Mouse (Mus musculus) MEL (cell line): ENCODE measurements around the gene Olfr992. TPM values are rescaled to one million over a fixed set of nuclear protein-coding genes. Genes with fewer than 3 reads are reported as not detected.

Experiments
- DNase-seq: peaks from one replicate; pipeline ENCODE4 v3.0.0; 2011; ENCODE audit warnings: low read depth, low spot score
- H3K27ac ChIP-seq: 2 replicates; pipeline ENCODE4 v1.5.1; 2012; ENCODE audit warnings: low read depth, mild to moderate bottlenecking, control low read depth, low read length, moderate library complexity; ENCODE audit not compliant: control insufficient read depth
- H3K27me3 ChIP-seq, 2 experiments: fragments of 150-350 bp in 1 of 2; sonication (generic) in 1 of 2; 2 replicates each; pipeline ENCODE4 v1.6.1; 2012; ENCODE audit warnings: low read length in 2 of 2, mild to moderate bottlenecking in 2 of 2, improper control_type of control experiment in 1 of 2, moderate library complexity in 1 of 2; ENCODE audit not compliant: insufficient read depth in 2 of 2, control insufficient read depth in 1 of 2
- H3K36me3 ChIP-seq, 2 experiments: 2 replicates each; pipeline ENCODE4 v1.6.1; 2012 to 2014; ENCODE audit warnings: low read length in 2 of 2, improper control_type of control experiment in 1 of 2, inconsistent platforms in 1 of 2, mild to moderate bottlenecking in 1 of 2; ENCODE audit not compliant: insufficient read depth in 2 of 2, control insufficient read depth in 1 of 2
- H3K4me1 ChIP-seq, 2 experiments: fragments of 150-350 bp in 1 of 2; sonication (generic) in 1 of 2; 2 replicates each; pipeline ENCODE4 v1.6.1; 2012; ENCODE audit warnings: low read length in 2 of 2, improper control_type of control experiment in 1 of 2, mild to moderate bottlenecking in 1 of 2; ENCODE audit not compliant: insufficient read depth in 2 of 2, control insufficient read depth in 1 of 2
- H3K4me3 ChIP-seq, 2 experiments: fragments of 150-350 bp in 1 of 2; sonication (generic) in 1 of 2; 2 replicates each; pipeline ENCODE4 v1.5.1; 2012; ENCODE audit warnings: low read depth in 2 of 2, low read length in 2 of 2, mild to moderate bottlenecking in 2 of 2, moderate library complexity in 2 of 2, control low read depth in 1 of 2, improper control_type of control experiment in 1 of 2; ENCODE audit not compliant: control insufficient read depth in 1 of 2, insufficient read depth in 1 of 2
- H3K79me2 ChIP-seq: 2 replicates; pipeline ENCODE4 v1.6.1; 2012; ENCODE audit warnings: mild to moderate bottlenecking, low read length, moderate library complexity; ENCODE audit not compliant: control insufficient read depth, poor library complexity, insufficient read depth
- H3K9ac ChIP-seq: 2 replicates; pipeline ENCODE4 v1.6.1; 2012; ENCODE audit warnings: low read depth, mild to moderate bottlenecking, control low read depth, low read length, moderate library complexity; ENCODE audit not compliant: control insufficient read depth, poor library complexity, severe bottlenecking
- H3K9me3 ChIP-seq: fragments of 150-350 bp; sonication (generic); replicated peaks from 2 replicates; pipeline ENCODE4 v1.6.1; 2012; ENCODE audit warnings: mild to moderate bottlenecking, low read length, improper control_type of control experiment, moderate library complexity; ENCODE audit not compliant: insufficient read depth
- CTCF ChIP-seq, 3 experiments: IDR thresholded peaks in 2 of 3; conservative IDR thresholded peaks in 1 of 3; 2 replicates each; pipeline ENCODE4 v1.5.1; 2011 to 2012; ENCODE audit warnings: low read length in 3 of 3, low read depth in 2 of 3, mild to moderate bottlenecking in 2 of 3, improper control_type of control experiment in 1 of 3, inconsistent platforms in 1 of 3, mixed read lengths in 1 of 3, moderate library complexity in 1 of 3; ENCODE audit not compliant: control insufficient read depth in 1 of 3, insufficient read depth in 1 of 3, poor library complexity in 1 of 3, severe bottlenecking in 1 of 3
- ELF1 ChIP-seq: IDR thresholded peaks from 2 replicates; pipeline ENCODE4 v1.6.1; 2014; ENCODE audit warnings: low read depth, mild to moderate bottlenecking, inconsistent platforms, low read length, improper control_type of control experiment, moderate library complexity
- EP300 ChIP-seq, 2 experiments: IDR thresholded peaks; 2 replicates each; pipeline ENCODE4 v1.6.1; 2011; ENCODE audit warnings: improper control_type of control experiment in 2 of 2, low read length in 2 of 2, low read depth in 1 of 2, mild to moderate bottlenecking in 1 of 2
- ETS1 ChIP-seq: IDR thresholded peaks from 2 replicates; pipeline ENCODE4 v1.6.1; 2012; ENCODE audit warnings: low read depth, mild to moderate bottlenecking, inconsistent platforms, low read length, improper control_type of control experiment, moderate library complexity
- GABPA ChIP-seq: IDR thresholded peaks from 2 replicates; pipeline ENCODE4 v1.6.1; 2012; ENCODE audit warnings: low read depth, mild to moderate bottlenecking, inconsistent platforms, low read length, improper control_type of control experiment, moderate library complexity
- JUND ChIP-seq: IDR thresholded peaks from 2 replicates; pipeline ENCODE4 v1.6.1; 2011; ENCODE audit warnings: low read depth, mild to moderate bottlenecking, improper control_type of control experiment, low read length
- KAT2A ChIP-seq: conservative IDR thresholded peaks from 2 replicates; pipeline ENCODE4 v1.6.1; 2012; ENCODE audit warnings: low read depth, low read length, improper control_type of control experiment, inconsistent platforms
- MAFK ChIP-seq: IDR thresholded peaks from 2 replicates; pipeline ENCODE4 v1.6.1; 2011; ENCODE audit warnings: low read depth, mild to moderate bottlenecking, low read length, improper control_type of control experiment, borderline replicate concordance
- MEF2A ChIP-seq: IDR thresholded peaks from 2 replicates; pipeline ENCODE4 v1.6.1; 2014; ENCODE audit warnings: low read depth, mild to moderate bottlenecking, inconsistent platforms, low read length, improper control_type of control experiment; ENCODE audit not compliant: poor library complexity, insufficient replicate concordance, severe bottlenecking; ENCODE audit errors: extremely low read depth
- MXI1 ChIP-seq: IDR thresholded peaks from 2 replicates; pipeline ENCODE4 v1.6.1; 2011; ENCODE audit warnings: mild to moderate bottlenecking, low read depth, low read length, improper control_type of control experiment
- MYB ChIP-seq: IDR thresholded peaks from 2 replicates; pipeline ENCODE4 v1.6.1; 2011; ENCODE audit warnings: mild to moderate bottlenecking, low read depth, low read length, improper control_type of control experiment
- MYC ChIP-seq: IDR thresholded peaks from 2 replicates; pipeline ENCODE4 v1.6.1; 2011; ENCODE audit warnings: low read depth, mild to moderate bottlenecking, low read length, improper control_type of control experiment, moderate library complexity
- NRF1 ChIP-seq: IDR thresholded peaks from 2 replicates; pipeline ENCODE4 v1.6.1; 2014; ENCODE audit warnings: low read depth, mild to moderate bottlenecking, inconsistent platforms, low read length, improper control_type of control experiment, moderate library complexity; ENCODE audit not compliant: poor library complexity, insufficient read depth, severe bottlenecking
- POLR2A ChIP-seq, 2 experiments: IDR thresholded peaks; 2 replicates each; pipeline ENCODE4 v1.6.1; 2011 to 2012; ENCODE audit warnings: low read length in 2 of 2, mild to moderate bottlenecking in 2 of 2, control low read depth in 1 of 2, improper control_type of control experiment in 1 of 2, low read depth in 1 of 2, moderate library complexity in 1 of 2; ENCODE audit not compliant: control insufficient read depth in 1 of 2, insufficient read depth in 1 of 2, poor library complexity in 1 of 2
- POLR2AphosphoS2 ChIP-seq: IDR thresholded peaks from 2 replicates; pipeline ENCODE4 v1.6.1; 2011; ENCODE audit warnings: low read length, improper control_type of control experiment
- POLR2AphosphoS5 ChIP-seq: IDR thresholded peaks from 2 replicates; pipeline ENCODE4 v1.6.1; 2012; ENCODE audit warnings: low read depth, borderline replicate concordance, mild to moderate bottlenecking, inconsistent platforms, low read length, moderate library complexity, mixed read lengths
- TCF12 ChIP-seq: IDR thresholded peaks from 2 replicates; pipeline ENCODE4 v1.6.1; 2014; ENCODE audit warnings: low read depth, mild to moderate bottlenecking, inconsistent platforms, low read length, improper control_type of control experiment, moderate library complexity
- UBTF ChIP-seq: IDR thresholded peaks from 2 replicates; pipeline ENCODE4 v1.6.1; 2012; ENCODE audit warnings: low read depth, mild to moderate bottlenecking, inconsistent platforms, low read length, improper control_type of control experiment, moderate library complexity, borderline replicate concordance; ENCODE audit not compliant: insufficient read depth
- ZKSCAN1 ChIP-seq: IDR thresholded peaks from 2 replicates; pipeline ENCODE4 v1.6.1; 2012; ENCODE audit warnings: low read depth, mild to moderate bottlenecking, inconsistent platforms, low read length, improper control_type of control experiment, moderate library complexity
- polyA plus RNA-seq, 2 experiments: library from polyadenylated mRNA; stranded (reverse) in 1 of 2; unstranded in 1 of 2; fragments of >175 nt in 1 of 2; fragments of >200 nt in 1 of 2; gene quantifications; 2 replicates each; pipeline versions ENCODE4 v1.2.1 to v1.2.4; 2012; ENCODE audit warnings: low replicate concordance in 2 of 2, low read depth in 1 of 2; ENCODE audit not compliant: insufficient read length in 2 of 2, insufficient read depth in 1 of 2, missing spikeins in 1 of 2
- total RNA-seq: library from RNA; depleted of rRNA; stranded (reverse); fragments of 300-350 nt; gene quantifications from 2 replicates; pipeline ENCODE4 v1.2.3, GENCODE M21; 2012

Olfr992 gene
- total and polyA plus RNA-seq, 3 experiments: not detected

GRCm38 (mm10) chr2:85442546-85442945, 33.3 kb upstream of the Olfr992 start:
- H3K27me3 ChIP-seq: no peaks in the 10 kb centered on the region
- no peak for DNase-seq
- no peaks in the 10 kb centered on the region for H3K79me2 ChIP-seq
- no peaks in the 10 kb centered on the region for H3K4me1 ChIP-seq
- no peak overlapping the region for H3K27ac ChIP-seq
- H3K9ac ChIP-seq: no peak overlapping the region
- TF ChIP-seq JUND (no peak), ETS1 (no peak), NRF1 (no peak), MYB (no peak), CTCF (IDR thresholded peaks at IDR 0.05 in 2 of 3, conservative IDR thresholded peaks at IDR 0.05 in 1 of 3; ENCODE audit: control insufficient read depth in 1 of 3, insufficient read depth in 1 of 3, low read depth in 2 of 3, low read length in 3 of 3, poor library complexity in 1 of 3, severe bottlenecking in 1 of 3) (no peak)
- no peaks in the 10 kb centered on the region for H3K9me3 ChIP-seq
- no peak overlapping the region for H3K4me3 ChIP-seq
- H3K36me3 ChIP-seq: no peaks in the 10 kb centered on the region

GRCm38 (mm10) chr2:85436351-85436750, 27.1 kb upstream of the Olfr992 start, which contains the start of gene Olfr994:
TSS of gene Olfr994 (minus strand) at chr2:85436451.
- DNase-seq: no peak
- Histone ChIP-seq H3K27ac (no peak within 1 kb of the TSS), H3K79me2 (no peaks in the 10 kb centered on the region), H3K9ac (no peak within 1 kb of the TSS), H3K36me3 (no peaks in the 10 kb centered on the region), H3K27me3 (no peaks in the 10 kb centered on the region), H3K9me3 (no peaks in the 10 kb centered on the region), H3K4me3 (no peak within 1 kb of the TSS), H3K4me1 (no peaks in the 10 kb centered on the region)
- no peak for TF ChIP-seq POLR2AphosphoS2
- TF ChIP-seq ZKSCAN1: no peak
- no peak for TF ChIP-seq MYC
- TF ChIP-seq ELF1: no peak
- TF ChIP-seq MAFK: no peak
- no peak for TF ChIP-seq UBTF
- TF ChIP-seq GABPA: no peak
- TF ChIP-seq MEF2A: no peak
- no peak for TF ChIP-seq CTCF (IDR thresholded peaks at IDR 0.05 in 2 of 3, conservative IDR thresholded peaks at IDR 0.05 in 1 of 3; ENCODE audit: control insufficient read depth in 1 of 3, insufficient read depth in 1 of 3, low read depth in 2 of 3, low read length in 3 of 3, poor library complexity in 1 of 3, severe bottlenecking in 1 of 3)

- no peaks in the 10 kb centered on the region for H3K79me2 ChIP-seq
- TF ChIP-seq TCF12: no peak
- no peak for TF ChIP-seq POLR2A (IDR thresholded peaks at IDR 0.05; ENCODE audit: control insufficient read depth in 1 of 2, insufficient read depth in 1 of 2, low read depth in 1 of 2, low read length in 2 of 2, poor library complexity in 1 of 2)
- no peak for TF ChIP-seq KAT2A
- TF ChIP-seq POLR2AphosphoS5: no peak
- TF ChIP-seq MXI1: no peak
- TF ChIP-seq ELF1: no peak
- no peak for TF ChIP-seq CTCF (IDR thresholded peaks at IDR 0.05 in 2 of 3, conservative IDR thresholded peaks at IDR 0.05 in 1 of 3; ENCODE audit: control insufficient read depth in 1 of 3, insufficient read depth in 1 of 3, low read depth in 2 of 3, low read length in 3 of 3, poor library complexity in 1 of 3, severe bottlenecking in 1 of 3)
- TF ChIP-seq EP300 (IDR thresholded peaks at IDR 0.05; ENCODE audit: low read depth in 1 of 2, low read length in 2 of 2): no peak
- no peaks in the 10 kb centered on the region for H3K27me3 ChIP-seq
- H3K27ac ChIP-seq: no peak overlapping the region
- no peaks in the 10 kb centered on the region for H3K36me3 ChIP-seq
- H3K9ac ChIP-seq: no peak overlapping the region
- DNase-seq: no peak
- no peaks in the 10 kb centered on the region for H3K9me3 ChIP-seq
- no peak overlapping the region for H3K4me3 ChIP-seq
- H3K4me1 ChIP-seq: no peaks in the 10 kb centered on the region
Measured at GRCm38 (mm10) chr2:85425893-85426292, 16.6 kb upstream of the Olfr992 start.
